Mouse (Mus musculus) liver, embryonic 11.5 days (tissue): ENCODE results near the gene Tmem233. TPM values are rescaled to one million over a fixed set of nuclear protein-coding genes. Genes with fewer than 3 reads are reported as not detected.

Source experiments
- ATAC-seq: fragments of 200-750 bp; cut with Nextera tagmentation; replicated peaks from 2 replicates; pipeline ENCODE4 v1.8.0; 2017; ENCODE audit warnings: moderate number of reproducible peaks, mild to moderate bottlenecking, moderate TSS enrichment, moderate library complexity; ENCODE audit not compliant: low FRiP score
- DNase-seq: peaks from one replicate; pipeline ENCODE4 v3.0.0-alpha.2; 2017; ENCODE audit warnings: low spot score
- H3K27ac ChIP-seq: fragments of 300-500 bp; sonication (generic); 2 replicates; pipeline ENCODE4 v1.5.1; 2014; ENCODE audit warnings: mild to moderate bottlenecking, low read depth, low read length, control low read depth
- H3K27me3 ChIP-seq: fragments of 300-500 bp; sonication (generic); replicated peaks from 2 replicates; pipeline ENCODE4 v1.6.1; 2014; ENCODE audit warnings: low read length, mixed read lengths; ENCODE audit not compliant: control insufficient read depth, insufficient read depth
- H3K36me3 ChIP-seq: fragments of 300-500 bp; sonication (generic); 2 replicates; pipeline ENCODE4 v1.6.1; 2014; ENCODE audit warnings: mild to moderate bottlenecking, low read length, moderate library complexity, mixed read lengths; ENCODE audit not compliant: control insufficient read depth, insufficient read depth
- H3K4me1 ChIP-seq: fragments of 300-500 bp; sonication (generic); replicated peaks from 2 replicates; pipeline ENCODE4 v1.6.1; 2014; ENCODE audit warnings: low read length, mixed read lengths; ENCODE audit not compliant: control insufficient read depth, insufficient read depth
- H3K4me2 ChIP-seq: fragments of 300-500 bp; sonication (generic); 2 replicates; pipeline ENCODE4 v1.6.1; 2014; ENCODE audit warnings: mild to moderate bottlenecking, control low read depth, moderate library complexity
- H3K4me3 ChIP-seq: fragments of 300-500 bp; sonication (generic); 2 replicates; pipeline ENCODE4 v1.5.1; 2014; ENCODE audit warnings: low read depth, low read length, control low read depth
- H3K9ac ChIP-seq: fragments of 300-500 bp; sonication (generic); 2 replicates; pipeline ENCODE4 v1.6.1; 2014; ENCODE audit warnings: low read depth, low read length, control low read depth
- H3K9me3 ChIP-seq: fragments of 300-500 bp; sonication (generic); 2 replicates; pipeline ENCODE4 v1.6.1; 2016; ENCODE audit warnings: low read length, inconsistent platforms, mixed read lengths; ENCODE audit not compliant: control insufficient read depth
- WGBS: fragments of 180-500 bp; shearing (Covaris S2); extraction: QIAGEN DNeasy Blood & Tissue Kit; methylation state at CpG from one replicate; pipeline ENCODE4 v1.1.7; 2014; 5-methylcytosine and 5-hydroxymethylcytosine counted together
- polyA plus RNA-seq: library from polyadenylated mRNA; unstranded; fragments of >200 nt; fragmentation: Nextera tagmentation; extraction: Ambion mirVana; gene quantifications from 2 replicates; pipeline ENCODE4 v1.2.1, GENCODE M21; 2014

The Tmem233 gene
- polyA plus RNA-seq, 1 experiment from 2014 or later, result not detected

DNA sequence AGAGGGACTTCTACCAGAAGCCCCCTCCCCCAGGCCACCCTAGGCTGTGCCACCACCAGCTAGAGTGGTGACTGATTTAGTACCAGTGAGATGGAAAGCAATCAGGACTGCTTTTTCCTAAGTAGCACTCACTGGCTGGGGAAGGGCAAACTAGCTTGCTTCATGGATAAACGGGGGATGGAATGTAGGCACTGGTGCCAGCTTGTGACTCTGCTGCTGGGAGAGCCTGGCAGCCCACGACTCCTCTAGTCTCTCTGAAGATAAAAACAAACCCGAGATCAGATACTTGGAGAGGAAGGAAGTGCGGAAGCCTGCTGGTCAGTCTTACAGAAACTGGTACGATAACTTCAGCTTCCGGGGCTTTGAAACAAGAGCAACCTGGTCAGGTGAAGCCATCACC, 2.3 kb downstream of the Tmem233 start:
- H3K27me3 ChIP-seq, result peaks cover 16% of the 10 kb centered on the region
- no peak overlapping the region for H3K4me2 ChIP-seq
- no peaks in the 10 kb centered on the region for H3K36me3 ChIP-seq
- H3K4me3 ChIP-seq, result no peak overlapping the region
- no peak overlapping the region for H3K27ac ChIP-seq
- DNase-seq (no peak), ATAC-seq (no peak)
- H3K9ac ChIP-seq, result no peak overlapping the region
- 23% methylated on average over 6 of the region's 6 CpGs for WGBS
- H3K9me3 ChIP-seq, result no peaks in the 10 kb centered on the region
- H3K4me1 ChIP-seq, result no peaks in the 10 kb centered on the region

GRCm38 (mm10) chr5:116069618-116070017, 13.4 kb downstream of the Tmem233 start:
- H3K4me2 ChIP-seq, result no peak overlapping the region
- no peaks in the 10 kb centered on the region for H3K36me3 ChIP-seq
- WGBS, result 86% methylated on average over 4 of the region's 4 CpGs
- no peaks in the 10 kb centered on the region for H3K27me3 ChIP-seq
- H3K27ac ChIP-seq, result no peak overlapping the region
- ATAC-seq, result no peak
- DNase-seq, result no peak
- H3K4me1 ChIP-seq, result no peaks in the 10 kb centered on the region
- no peaks in the 10 kb centered on the region for H3K9me3 ChIP-seq
- H3K4me3 ChIP-seq, result no peak overlapping the region
- H3K9ac ChIP-seq, result no peak overlapping the region

DNA sequence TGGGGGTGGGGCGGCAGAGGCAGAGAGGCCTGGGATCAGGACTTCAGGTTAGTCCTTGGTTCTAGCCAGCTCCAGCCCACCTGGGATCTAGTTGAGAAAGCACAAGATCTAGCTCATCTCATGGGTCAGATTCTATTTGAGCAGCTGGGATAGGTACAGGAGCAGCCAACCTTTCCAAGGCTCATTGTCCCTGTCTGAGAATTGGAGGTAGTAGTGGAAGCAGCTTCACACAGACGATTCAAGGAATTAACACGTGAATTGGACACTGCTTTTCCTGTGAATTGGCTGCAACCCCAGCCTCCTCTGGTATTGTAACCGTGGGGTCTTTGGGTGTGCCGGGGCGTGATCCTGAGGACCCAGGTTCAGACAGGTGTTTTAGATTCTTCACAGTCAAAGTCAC, 30.2 kb downstream of the Tmem233 start:
- Histone ChIP-seq H3K27me3 (no peaks in the 10 kb centered on the region), H3K4me3 (no peak overlapping the region), H3K4me1 (no peaks in the 10 kb centered on the region), H3K4me2 (no peak overlapping the region), H3K9me3 (no peaks in the 10 kb centered on the region), H3K36me3 (no peaks in the 10 kb centered on the region), H3K9ac (no peak overlapping the region), H3K27ac (no peak overlapping the region)
- no peak for DNase-seq
- 70% methylated on average over 6 of the region's 6 CpGs for WGBS
- no peak for ATAC-seq

GRCm38 (mm10) chr5:116052171-116052570, 30.9 kb downstream of the Tmem233 start:
- Histone ChIP-seq H3K27ac (no peak overlapping the region), H3K4me3 (no peak overlapping the region), H3K4me1 (no peaks in the 10 kb centered on the region), H3K36me3 (no peaks in the 10 kb centered on the region), H3K9ac (no peak overlapping the region), H3K27me3 (no peaks in the 10 kb centered on the region), H3K4me2 (no peak overlapping the region), H3K9me3 (no peaks in the 10 kb centered on the region)
- WGBS, result 72% methylated on average over 5 of the region's 5 CpGs
- ATAC-seq (no peak), DNase-seq (no peak)

DNA sequence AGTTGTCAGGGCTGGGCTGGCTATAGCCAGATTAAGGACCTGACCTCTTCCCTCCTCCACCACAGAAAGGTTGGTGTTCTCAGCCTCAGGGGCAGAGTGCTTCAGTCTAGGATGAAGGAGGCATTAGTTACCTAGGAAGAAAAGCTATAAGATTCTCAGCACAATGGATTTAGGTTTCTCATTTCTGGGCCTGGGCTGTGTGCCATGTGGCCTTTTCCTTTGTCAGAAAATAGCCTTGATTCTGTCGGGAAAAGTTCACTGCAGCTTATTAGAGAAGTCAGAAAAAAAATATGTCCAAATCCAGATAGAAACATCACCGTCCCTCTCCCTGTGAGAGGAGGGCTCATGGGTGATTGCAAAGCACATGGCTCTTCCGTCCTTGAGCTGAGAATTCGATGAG, 33.2 kb downstream of the Tmem233 start:
- no peak overlapping the region for H3K4me3 ChIP-seq
- DNase-seq (no peak), ATAC-seq (no peak)
- H3K9ac ChIP-seq, result no peak overlapping the region
- H3K36me3 ChIP-seq, result no peaks in the 10 kb centered on the region
- WGBS, result 78% methylated on average over 4 of the region's 4 CpGs
- no peaks in the 10 kb centered on the region for H3K27me3 ChIP-seq
- no peak overlapping the region for H3K4me2 ChIP-seq
- no peaks in the 10 kb centered on the region for H3K4me1 ChIP-seq
- H3K27ac ChIP-seq, result no peak overlapping the region
- no peaks in the 10 kb centered on the region for H3K9me3 ChIP-seq

- H3K27me3 ChIP-seq, result no peaks in the 10 kb centered on the region
Measured at GRCm38 (mm10) chr5:116048321-116048720, 34.7 kb downstream of the Tmem233 start.

GRCm38 (mm10) chr5:116046246-116046645, 36.8 kb downstream of the Tmem233 start:
- no peak for DNase-seq
- no peak overlapping the region for H3K9ac ChIP-seq
- H3K9me3 ChIP-seq, result no peaks in the 10 kb centered on the region
- no peaks in the 10 kb centered on the region for H3K27me3 ChIP-seq
- 78% methylated on average over 4 of the region's 4 CpGs for WGBS
- H3K4me1 ChIP-seq, result no peaks in the 10 kb centered on the region
- no peak overlapping the region for H3K4me2 ChIP-seq
- H3K4me3 ChIP-seq, result no peak overlapping the region
- H3K27ac ChIP-seq, result no peak overlapping the region
- H3K36me3 ChIP-seq, result no peaks in the 10 kb centered on the region
- no peak for ATAC-seq

More at GRCm38 (mm10) chr5:116048321-116048720, 34.7 kb downstream of the Tmem233 start:
- DNase-seq, result no peak
- H3K4me3 ChIP-seq, result no peak overlapping the region
- H3K9me3 ChIP-seq, result no peaks in the 10 kb centered on the region
- H3K4me1 ChIP-seq, result no peaks in the 10 kb centered on the region
- H3K4me2 ChIP-seq, result no peak overlapping the region
- no peak overlapping the region for H3K27ac ChIP-seq
- H3K36me3 ChIP-seq, result no peaks in the 10 kb centered on the region
- ATAC-seq, result no peak
- WGBS, result 71% methylated on average over 3 of the region's 3 CpGs
- H3K9ac ChIP-seq, result no peak overlapping the region

GRCm38 (mm10) chr5:116045581-116045980, 37.5 kb downstream of the Tmem233 start:
- no peak overlapping the region for H3K4me3 ChIP-seq
- no peaks in the 10 kb centered on the region for H3K4me1 ChIP-seq
- H3K9me3 ChIP-seq, result no peaks in the 10 kb centered on the region
- 0 out of 2 replicates have a peak, but pooled peaks cover under 1% of the 10 kb centered on the region for H3K27me3 ChIP-seq
- WGBS, result 86% methylated on average over 8 of the region's 8 CpGs
- DNase-seq (no peak), ATAC-seq (no peak)
- H3K9ac ChIP-seq, result no peak overlapping the region
- no peak overlapping the region for H3K4me2 ChIP-seq
- H3K27ac ChIP-seq, result no peak overlapping the region
- H3K36me3 ChIP-seq, result no peaks in the 10 kb centered on the region

GRCm38 (mm10) chr5:116042241-116042640, 40.8 kb downstream of the Tmem233 start:
- 0 out of 2 replicates have a peak, but pooled peaks cover 5% of the 10 kb centered on the region for H3K27me3 ChIP-seq
- H3K4me1 ChIP-seq, result no peaks in the 10 kb centered on the region
- no peak overlapping the region for H3K27ac ChIP-seq
- no peak overlapping the region for H3K4me3 ChIP-seq
- no peak overlapping the region for H3K4me2 ChIP-seq
- DNase-seq (no peak), ATAC-seq (no peak)
- H3K9ac ChIP-seq, result no peak overlapping the region
- no peaks in the 10 kb centered on the region for H3K36me3 ChIP-seq
- H3K9me3 ChIP-seq, result no peaks in the 10 kb centered on the region
- 65% methylated on average over 7 of the region's 7 CpGs for WGBS
